Mouse (Mus musculus) mouse trophoblast stem cell (cell line): ENCODE results near the gene Wwp2.

Experiments used
- in situ Hi-C, 2 experiments: fragments of 300-500 bp; cut with MseI, MboI; formaldehyde crosslinking; loops; 2 replicates in 1 of 2; 3 replicates in 1 of 2; pipeline ENCODE4 v1.15.1; 2025

The Wwp2 gene

DNA sequence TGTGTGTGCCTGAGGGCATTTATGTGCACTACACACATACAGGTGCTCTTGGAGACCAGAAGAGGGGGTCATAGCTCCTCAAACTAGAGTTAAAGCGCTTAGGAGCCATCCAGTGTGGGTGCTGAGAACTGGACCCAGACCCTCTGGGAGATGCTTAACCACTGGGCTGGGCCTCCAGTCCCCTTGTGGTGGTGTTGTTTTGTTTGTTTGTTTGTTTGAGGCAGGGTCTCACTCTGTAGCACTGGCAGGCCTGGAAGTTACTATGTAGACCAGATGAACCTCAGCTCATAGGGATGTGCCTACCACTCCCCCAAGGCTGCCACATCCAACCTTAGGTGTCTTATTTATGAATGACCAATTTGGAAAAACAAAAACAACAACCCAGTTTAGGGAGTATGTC, 70.9 kb downstream of the Wwp2 start:
- in situ Hi-C loops: no loop called here

DNA sequence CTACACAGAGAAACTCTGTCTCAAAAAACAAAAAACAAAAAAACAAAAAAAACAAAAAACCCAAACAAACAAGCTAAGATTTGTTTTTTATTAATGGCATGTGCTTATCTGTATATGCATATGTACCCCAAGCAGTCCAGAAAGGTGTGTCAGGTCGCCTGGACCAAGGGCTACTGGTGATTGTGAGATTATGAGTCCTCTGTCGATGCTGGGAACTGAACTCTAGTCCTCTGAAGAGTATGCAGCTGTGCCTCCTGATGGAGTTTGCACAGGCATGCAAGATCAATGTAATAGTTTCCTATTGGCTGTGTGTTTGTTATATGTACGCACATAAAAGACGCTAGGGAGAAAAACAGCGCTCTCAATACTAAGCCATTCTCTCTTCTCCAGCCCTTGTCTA, 74.0 kb downstream of the Wwp2 start:
- in situ Hi-C loops: no loop called here

- in situ Hi-C loops: no loop called here
Observed at GRCm38 (mm10) chr8:107510766-107511165, 74.6 kb downstream of the Wwp2 start.

DNA sequence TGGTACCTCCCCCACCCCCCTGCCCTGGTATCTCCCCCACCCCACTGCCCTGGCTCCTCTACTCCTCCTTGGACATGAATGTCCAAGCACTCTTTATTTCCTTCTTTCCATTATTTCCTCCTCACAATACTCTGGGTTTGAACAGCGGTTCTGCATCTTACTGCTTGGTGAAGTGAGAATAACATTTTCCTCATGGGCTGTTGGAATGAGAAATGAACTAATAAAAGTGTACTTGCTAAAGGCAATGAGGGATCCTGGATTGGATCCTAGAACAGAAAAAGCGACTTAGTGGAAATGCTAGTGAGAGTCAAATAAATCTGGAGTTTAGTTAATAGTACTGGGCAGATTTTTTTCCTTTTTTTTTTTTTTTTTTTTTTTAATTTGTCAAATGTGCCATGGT, 77.1 kb downstream of the Wwp2 start:
- in situ Hi-C loops: no loop called here

DNA sequence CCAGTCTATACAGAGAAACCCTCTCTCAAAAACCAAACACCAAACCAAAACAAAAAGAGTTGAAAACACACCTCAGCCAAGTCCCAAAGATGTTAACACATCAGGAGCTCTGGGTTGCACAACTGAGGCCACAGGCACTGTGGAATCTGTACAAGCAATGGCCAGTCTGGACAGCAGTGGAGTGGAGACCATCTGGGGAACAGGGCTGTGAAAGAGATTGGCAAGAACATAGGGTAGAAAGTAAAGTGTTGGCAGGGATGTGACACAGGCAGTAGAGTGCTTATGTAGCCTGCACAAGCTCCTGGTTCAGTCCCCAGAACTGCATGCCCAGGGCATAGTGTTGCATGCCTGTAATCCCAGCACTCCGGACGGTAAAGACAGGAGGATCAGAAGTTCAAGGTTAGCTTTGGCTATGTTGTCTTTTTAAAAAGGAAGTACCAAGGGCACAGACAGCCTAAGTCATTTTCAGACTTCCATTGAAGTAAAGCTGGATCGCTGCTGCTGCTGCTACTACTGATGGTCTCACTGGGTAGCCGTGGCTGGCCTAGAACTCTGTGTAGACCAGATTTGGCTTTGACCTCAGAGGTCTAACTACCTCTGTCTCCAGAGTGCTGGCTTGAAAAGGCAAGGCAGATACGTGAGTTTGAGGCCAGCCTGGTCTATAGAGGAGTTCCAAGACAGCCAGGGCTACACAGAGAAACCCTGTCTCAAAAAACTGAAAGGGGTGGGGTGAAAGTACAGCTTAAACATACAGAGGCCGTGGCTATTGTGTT, 79.0 kb downstream of the Wwp2 start:
- in situ Hi-C loops: no loop called here

DNA sequence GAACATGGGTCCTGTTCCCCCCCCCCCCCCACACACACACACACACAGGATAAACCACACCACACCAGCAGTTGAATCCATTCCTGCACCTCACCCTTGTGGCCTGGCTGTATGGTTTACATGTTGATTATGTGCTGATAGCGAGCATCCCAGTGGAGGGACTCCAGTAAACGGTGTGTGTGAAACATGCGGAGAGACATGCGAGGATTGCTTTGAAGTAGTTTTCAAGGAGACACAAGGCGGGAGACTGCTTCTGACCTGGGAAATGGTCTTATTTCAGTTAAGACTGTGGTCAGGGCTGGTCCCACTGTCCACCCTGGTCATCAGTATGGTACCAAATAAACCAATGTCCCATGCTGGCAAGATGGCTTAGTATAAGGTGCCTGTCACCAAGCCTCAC, 82.6 kb downstream of the Wwp2 start:
- in situ Hi-C loops: no loop called here

DNA sequence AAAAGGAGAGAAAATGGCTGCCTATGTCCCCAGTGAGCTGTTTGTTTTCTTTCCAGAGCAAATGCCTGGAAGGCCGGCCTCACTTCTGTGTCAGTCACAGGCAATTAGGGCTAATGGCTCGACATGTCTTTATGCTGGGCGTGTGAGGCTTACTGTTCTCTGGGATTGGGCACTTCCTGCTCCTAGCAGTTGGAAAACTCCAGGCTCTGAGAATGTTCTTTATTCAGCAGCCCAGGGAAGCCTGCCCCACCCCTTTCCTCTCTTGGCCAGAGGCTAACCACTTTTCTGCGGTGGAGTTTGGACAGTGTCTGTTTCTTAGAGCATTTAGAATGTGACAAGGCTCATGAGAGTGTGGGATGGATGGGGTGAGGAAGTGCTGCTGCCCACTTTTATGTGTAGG, 83.7 kb downstream of the Wwp2 start:
- in situ Hi-C loops: no loop called here

DNA sequence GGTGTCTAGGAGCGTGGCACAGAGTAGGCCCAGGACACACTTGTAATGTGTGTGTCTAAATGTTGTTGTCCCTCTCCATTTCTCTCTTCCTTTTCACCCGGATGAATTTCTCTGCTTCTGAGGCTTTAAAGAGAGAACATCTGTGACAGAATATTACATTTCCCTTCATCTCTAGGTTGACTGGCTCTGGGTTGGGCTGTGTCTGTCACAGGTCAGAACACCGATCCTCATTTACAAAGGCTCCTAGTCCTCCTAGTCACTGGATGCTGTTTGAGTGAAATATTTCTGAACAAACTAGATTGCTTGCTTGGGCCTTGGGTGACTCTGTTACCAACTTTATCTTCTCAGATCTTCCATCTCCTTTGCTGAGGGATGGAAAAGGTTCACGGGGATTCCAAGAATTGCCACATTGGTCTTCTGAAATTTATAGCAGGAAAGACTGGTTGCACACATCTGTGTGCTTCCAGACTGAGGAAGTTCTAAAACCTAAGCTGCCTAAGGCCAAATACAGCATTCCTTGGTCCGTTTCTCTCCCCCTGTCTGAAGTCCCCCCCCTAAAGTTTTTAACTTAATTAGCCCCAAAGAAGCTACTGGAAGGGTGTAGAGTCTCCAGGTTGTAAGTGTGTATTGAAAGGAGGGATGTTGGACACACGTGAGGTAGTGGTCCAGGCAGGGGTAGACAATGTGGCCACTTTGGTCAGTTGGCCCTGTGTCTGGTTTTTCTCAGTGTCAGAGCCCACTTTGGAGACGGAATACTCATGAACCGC, 85.8 kb downstream of the Wwp2 start:
- in situ Hi-C loops: no loop called here

DNA sequence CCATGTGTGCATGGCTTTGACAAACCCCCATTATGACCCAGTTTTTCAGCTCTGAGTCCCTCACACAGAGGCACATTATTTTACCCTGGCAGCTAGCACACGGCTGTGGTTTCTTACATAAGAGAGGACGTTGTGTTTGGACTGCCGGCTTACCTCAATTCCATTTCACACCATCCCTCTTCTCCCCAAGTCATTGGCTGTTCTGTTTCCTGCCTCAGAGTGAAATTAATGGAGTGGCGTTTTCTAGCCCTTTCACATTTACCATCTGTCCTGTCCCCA, 86.3 kb downstream of the Wwp2 start:
- in situ Hi-C loops: no loop called here

- in situ Hi-C loops: no loop called here
Observed at GRCm38 (mm10) chr8:107524535-107524934, 88.4 kb downstream of the Wwp2 start.

GRCm38 (mm10) chr8:107528786-107529185, 92.6 kb downstream of the Wwp2 start:
- in situ Hi-C loops: no loop called here

- in situ Hi-C loops: no loop called here
Observed at GRCm38 (mm10) chr8:107537472-107537871, 101.3 kb downstream of the Wwp2 start.

DNA sequence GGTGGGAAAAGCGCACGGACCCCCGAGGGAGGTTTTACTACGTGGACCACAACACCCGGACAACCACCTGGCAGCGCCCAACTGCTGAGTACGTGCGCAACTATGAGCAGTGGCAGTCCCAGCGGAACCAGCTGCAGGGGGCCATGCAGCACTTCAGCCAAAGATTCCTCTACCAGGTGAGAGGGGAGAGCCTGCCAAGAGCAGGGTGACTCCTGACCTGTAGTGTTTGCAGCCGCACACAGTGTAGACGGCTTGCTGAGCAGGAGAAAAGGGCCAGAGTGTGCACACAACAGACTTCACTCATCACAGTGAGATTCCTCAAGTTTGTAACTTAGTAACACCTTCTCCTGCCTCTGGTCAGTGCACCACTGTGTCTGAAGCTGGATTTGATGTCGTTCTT, 104.5 kb downstream of the Wwp2 start:
- in situ Hi-C loops: no loop called here

GRCm38 (mm10) chr8:107541369-107541768, 105.2 kb downstream of the Wwp2 start:
- in situ Hi-C loops: no loop called here

GRCm38 (mm10) chr8:107542151-107542550, 106.0 kb downstream of the Wwp2 start:
- in situ Hi-C loops: no loop called here

GRCm38 (mm10) chr8:107543714-107544113, 107.5 kb downstream of the Wwp2 start:
- in situ Hi-C loops: no loop called here

- in situ Hi-C loops: no loop called here
Observed at GRCm38 (mm10) chr8:107544211-107544610, 108.0 kb downstream of the Wwp2 start.

DNA sequence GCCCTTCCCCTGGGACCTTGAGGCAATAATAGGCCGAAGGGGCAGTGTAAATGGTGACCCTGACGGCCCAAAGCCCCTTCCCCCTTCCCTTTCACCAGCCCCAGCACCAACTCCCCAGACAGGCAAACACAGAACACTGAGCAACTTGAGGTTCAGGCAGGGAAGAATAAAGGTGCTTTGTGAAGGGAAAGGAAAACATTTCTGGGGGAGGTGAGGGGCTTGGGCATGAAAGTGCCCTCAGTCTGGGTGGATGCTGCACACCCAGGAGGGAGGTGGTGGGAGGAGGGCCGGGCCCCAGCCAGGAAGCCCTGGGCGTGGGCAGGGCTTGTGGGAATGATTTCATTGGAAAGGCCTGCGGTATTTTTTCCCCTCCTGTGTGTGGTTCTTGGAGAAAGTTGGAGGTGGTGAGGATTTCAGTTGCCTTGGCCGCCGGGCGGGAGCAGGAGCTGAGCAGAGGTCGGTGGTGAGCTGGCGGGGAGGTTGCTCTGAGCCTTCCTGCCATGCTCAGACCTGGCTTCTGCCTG, 108.5 kb downstream of the Wwp2 start:
- in situ Hi-C loops: no loop called here

DNA sequence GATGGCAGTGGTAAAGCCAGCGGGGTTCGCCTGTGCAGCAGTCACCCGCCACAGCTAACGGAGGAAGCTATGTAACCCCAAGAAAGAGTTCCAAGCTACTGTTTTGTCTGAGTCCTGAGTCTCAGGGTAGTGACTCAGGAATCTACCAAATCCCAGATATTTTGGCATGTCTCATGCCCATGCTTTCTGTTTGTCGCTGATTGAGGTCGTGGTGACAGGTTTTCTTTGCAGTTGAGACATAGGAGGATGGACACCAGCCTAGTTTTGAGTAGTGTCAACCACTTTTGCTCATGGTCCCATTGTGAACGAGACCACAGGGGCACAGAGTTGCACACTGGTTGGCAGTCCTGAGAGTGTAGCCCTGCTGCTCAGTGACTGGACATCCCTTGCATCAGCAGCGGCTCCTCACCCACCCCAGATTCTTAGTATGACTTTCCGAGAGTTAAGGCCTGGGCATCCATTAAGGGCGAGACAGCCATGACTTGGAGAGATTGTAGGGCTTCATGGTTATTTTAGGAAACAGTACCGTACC, 109.5 kb downstream of the Wwp2 start:
- in situ Hi-C loops: no loop called here

DNA sequence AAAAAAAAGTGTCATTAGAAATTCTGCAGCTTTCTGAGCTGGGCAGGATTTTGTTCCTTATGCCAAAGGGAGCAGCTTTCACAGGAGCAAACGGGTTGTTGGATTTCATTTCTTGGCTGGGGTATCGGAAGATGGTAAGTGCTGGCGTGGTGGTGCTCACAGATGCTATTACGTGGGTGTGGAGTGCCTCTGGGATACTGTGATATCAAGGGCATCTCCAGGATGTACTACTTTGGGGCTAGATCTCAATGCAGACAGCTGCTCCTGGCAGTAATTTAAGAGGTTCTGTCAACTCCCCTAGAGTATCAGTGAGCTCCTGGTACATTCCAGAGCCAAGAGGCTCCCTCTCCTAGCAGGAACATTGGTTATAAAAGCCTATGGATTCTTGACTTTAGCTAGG, 110.0 kb downstream of the Wwp2 start:
- in situ Hi-C loops: no loop called here

DNA sequence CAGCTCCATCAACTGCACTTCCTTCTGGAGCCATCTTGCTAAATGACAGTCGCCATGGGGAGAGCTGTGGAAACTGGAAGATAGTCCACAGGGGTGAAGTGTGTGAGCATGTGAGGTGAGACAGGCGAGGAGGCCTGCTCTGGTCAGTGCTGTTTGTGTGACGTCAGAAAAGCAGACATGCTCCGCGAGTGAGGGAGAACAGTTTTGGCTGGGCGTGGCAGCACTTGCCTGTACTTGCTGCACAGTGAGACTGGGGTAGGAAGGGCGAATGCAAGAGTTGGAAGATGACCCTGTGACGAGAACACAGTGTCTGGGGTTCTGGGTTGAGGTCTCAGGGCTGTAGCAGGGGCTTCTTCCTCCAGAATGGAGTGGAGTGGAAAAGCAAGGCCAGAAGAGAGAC, 110.7 kb downstream of the Wwp2 start:
- in situ Hi-C loops: no loop called here

DNA sequence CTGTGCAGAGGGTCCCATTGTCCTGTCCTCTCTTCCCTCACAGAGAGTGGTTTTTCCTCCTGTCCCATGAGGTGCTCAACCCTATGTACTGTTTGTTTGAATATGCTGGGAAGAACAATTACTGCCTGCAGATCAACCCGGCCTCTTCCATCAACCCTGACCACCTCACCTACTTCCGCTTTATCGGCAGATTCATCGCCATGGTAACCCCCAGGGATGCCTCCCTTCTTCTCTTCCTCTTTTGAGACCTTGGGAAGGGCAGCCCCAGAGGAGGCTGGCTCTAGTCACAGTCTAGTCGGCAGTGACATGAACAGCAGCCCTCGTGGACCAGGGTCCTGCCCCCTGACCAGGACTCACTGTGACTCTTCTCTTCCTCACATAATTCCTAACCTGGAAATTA, 116.1 kb downstream of the Wwp2 start:
- in situ Hi-C loops: no loop called here

GRCm38 (mm10) chr8:107555231-107555630, 119.1 kb downstream of the Wwp2 start:
- in situ Hi-C loops: no loop called here
